Mouse (Mus musculus) heart, postnatal 0 days (tissue): ENCODE measurements around the gene Dnajc7.

ENCODE experiments used
- CTCF ChIP-seq: IDR thresholded peaks from 2 replicates; pipeline ENCODE4 v1.5.1; 2016; ENCODE audit warnings: antibody characterized with exemption, control low read depth, low read depth
- EP300 ChIP-seq: IDR thresholded peaks from 2 replicates; pipeline ENCODE4 v1.6.1; 2016; ENCODE audit warnings: antibody characterized with exemption, low read depth

- TF ChIP-seq CTCF (no peak), EP300 (no peak)
Measured at GRCm38 (mm10) chr11:100603155-100603554, 16.8 kb downstream of the Dnajc7 start.
